Mouse (Mus musculus): ENCODE data around the gene Evl.
A peak's percentile ranks its signal among the peaks of the same experiment; 100 is the strongest.

The Evl gene

DNA sequence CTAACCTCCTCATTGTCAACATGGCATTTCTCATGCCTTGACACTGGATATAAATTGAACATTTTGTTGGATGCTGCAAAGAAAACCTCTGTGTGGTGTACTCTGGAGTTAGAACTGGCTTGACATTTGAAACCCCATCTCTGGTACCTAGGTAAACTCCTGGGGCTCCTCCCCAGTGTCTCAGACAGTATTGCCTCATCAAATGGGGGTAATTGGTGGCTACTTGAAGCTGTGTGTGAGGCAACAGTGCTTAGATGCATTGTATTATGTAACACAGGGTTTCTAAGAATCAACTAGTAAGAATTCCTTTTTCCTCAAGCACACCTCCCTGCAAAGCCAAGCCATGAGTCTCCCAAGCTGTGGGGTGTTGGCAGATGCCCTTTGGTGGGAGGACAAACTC lies 93.3 kb downstream of the Evl start:
- DNase-seq (ENCODE audit: low spot score), result no peak

DNA sequence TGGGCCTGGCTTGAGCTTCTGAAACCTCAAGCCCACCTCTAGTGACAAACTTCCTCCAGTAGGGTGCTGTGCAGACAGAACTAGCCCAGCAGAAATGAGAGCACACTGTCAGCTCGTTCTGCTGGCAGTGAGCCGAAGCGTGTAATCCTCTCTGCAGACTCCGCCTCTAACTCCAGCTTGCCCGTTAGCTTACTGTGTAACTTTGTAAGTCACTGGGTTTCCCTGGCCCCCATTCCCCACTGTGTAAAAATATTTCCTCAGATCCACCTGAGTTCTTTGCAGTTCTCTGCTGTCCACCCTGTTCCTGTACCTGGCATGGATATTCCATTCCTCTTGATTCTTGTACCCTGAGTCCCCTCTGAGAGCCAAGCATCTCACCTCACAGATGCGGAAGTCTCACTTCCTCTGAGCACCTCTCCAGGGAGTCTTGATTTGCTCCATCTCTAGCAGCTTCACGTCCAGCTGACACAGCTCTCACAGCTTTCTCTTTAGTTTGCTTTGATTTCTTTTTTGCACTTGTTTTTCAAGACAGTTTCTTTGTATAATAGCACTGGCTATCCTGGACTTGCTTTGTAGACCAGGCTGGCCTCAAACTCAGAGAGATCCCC lies 96.6 kb downstream of the Evl start:
- DNase-seq (ENCODE audit: low spot score), result no peak

DNA sequence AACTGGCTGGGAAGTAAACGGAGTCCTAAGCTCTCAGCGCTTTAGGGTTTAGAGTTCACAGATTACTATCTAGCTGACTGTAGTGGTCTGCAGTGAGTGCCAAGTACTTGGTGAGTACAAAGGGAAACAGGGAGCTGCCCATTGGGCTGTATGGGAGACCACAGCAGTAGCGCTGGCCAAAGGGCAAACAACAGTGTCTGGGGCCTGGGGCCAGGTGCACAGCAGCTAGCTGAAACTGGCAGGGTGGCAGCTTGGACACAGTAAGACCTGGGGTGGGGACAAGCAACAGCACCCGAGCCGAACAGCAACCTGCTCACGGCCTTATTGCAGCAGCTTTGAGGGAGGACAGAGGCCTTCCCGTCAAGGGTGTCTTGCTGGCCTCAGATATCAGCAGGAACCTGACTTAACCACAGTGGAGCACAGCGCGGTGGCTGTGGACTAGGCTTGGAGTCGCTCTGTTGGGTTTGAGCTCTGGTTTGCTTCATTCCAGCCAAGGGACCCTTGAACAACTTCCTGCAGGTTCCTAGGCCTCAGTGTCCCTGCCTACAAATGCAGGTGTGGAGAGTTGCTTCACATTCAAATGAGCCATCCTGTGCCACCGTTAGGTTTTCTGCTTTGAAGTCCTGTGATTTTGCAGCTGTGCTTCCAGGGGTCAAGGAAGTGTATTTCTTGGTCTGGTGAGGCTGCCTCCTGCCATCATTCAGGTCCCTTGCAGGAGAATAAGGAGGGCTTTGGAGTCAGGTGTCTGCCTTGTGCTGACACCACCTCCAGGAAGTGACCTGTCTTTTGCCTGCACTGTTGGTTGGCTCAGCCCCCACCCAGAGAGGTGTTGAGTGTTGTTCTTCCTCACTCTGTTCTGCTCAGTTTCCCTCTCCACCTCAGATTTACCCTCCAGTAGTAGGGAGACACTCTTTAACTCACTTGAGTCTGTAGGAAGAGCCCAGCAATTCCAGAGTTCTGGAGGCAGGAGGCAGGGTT lies 99.1 kb downstream of the Evl start:
- no peak for DNase-seq (ENCODE audit: low spot score)

DNA sequence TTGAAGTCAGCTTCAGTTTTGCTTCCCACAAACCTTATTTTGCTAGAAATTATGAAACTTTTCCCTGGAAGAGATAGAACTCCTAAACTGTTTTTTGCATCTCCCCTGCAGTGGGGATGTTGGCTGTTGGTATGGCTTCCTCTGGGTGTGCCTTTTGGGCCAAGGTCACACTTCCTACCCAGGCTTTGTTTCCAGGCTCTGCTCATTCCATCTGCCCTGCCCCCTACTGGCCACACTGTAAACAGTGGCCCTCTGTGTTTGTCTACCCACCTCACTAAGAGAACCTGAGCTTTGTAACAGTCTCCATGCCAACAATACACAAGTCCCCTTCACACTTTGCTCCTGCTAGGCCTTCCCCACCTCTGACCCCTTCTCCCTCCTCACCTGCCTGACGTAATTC lies 102.8 kb downstream of the Evl start:
- peak; percentile 57 for DNase-seq (ENCODE audit: low spot score)

DNA sequence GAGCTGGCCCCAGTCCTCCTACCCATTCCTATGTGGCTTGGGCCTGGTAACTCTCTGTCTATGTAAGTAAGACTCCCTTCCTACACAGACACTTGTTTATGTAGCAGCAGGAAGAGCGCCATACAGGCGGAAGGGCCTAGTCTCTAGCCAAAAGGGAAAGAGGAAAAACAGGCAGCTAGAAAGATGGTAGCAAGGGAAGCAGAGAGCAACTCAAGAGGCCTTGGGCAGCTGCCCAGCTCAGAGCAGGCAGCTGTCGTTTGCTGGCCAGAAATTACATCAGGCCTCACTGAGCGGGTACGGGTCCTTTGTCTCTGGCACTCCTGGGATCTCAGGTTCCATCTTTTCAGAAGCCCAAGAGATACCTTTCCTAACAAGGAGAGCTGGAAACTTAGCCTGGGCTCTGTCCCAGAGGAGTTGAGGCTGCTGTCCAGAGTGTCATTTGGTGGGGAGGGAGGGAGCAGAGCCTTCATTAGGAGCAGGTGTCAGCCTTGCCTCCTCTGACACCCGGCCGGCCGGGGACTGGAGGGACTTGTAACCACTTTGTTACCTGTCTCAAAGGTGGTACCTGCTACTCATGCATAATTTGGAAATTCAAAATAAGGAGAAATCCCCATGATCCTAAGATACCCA lies 114.2 kb downstream of the Evl start:
- DNase-seq (ENCODE audit: low spot score), result no peak

DNA sequence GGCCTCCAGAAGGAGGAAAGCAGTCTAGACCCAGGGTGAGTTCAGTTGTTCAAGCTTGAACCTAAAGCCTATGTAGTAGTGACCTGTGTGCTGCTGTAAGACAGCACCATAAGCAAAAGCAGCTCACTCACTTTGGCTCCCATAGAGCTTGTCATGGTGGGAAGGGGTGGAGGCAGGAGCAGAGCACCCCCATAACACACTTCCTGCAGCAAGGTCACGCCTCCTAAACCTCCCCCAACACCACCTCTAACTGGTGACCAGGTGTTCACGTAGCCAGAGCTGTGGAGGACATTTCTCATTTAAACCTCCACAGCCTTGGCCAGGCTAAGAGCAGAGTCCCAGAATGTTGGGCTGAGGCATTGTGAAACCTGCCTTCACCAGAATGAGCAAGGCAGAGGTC lies 117.0 kb downstream of the Evl start:
- DNase-seq (ENCODE audit: low spot score), result no peak

DNA sequence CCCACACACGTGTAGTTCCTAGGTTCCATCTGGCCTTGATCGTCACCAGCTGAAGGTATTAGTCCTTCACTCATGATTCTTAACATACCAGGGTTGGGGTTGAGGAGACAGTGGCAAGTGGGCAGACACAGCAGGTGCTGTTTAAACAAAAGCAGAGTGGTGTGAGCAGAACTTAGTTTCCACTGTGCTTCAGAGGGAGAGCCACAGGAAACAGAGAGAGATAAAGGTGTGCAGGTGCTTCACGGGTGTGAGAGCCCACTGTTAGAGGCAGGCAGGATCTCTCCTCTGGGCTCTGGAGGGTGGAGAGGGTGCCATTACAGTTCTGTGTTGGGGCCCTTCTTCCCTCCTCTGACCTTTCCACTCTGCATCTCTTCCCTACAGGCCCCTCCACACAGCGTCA lies 118.4 kb downstream of the Evl start:
- DNase-seq (ENCODE audit: low spot score), result no peak

DNA sequence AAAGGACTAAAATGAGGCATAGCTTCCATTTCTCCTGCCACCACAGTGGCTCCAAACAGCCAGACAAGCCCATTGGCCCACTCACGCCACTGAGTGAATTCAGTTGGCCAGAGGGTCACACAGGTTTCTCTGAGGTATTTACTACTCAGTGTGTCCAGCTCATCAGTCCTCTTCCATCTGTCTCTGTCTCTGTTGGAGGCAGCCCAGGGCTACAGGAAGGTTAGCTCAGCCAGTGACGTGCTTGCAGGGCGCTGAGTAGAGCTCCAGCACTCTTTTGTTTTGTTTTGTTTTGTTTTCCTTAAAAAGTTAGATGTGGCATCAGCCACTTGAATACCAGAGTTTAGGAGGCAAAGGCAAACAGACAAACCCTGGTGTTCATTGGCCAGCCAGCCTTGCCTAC lies 119.0 kb downstream of the Evl start:
- no peak for DNase-seq (ENCODE audit: low spot score)

DNA sequence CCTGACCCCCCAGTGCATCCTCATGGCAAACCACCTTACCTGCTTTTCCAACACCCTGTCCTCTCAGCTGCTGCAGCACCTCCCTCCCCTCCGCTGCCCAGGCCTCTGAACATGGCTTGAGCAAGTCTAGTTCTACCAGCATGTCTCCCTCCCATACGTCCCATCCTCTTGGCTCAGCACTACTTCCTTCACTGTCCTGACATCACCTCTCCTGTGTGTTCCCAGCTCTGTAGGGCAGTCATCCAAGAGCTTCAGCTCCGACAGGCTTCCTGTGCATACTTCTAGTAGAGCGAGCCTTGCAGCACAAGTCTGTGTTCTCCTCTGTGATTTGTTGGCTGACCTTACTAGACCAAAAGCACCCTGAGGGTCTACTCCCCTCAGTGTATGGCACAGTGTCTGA lies 120.0 kb downstream of the Evl start:
- no peak for DNase-seq (ENCODE audit: low spot score)

DNA sequence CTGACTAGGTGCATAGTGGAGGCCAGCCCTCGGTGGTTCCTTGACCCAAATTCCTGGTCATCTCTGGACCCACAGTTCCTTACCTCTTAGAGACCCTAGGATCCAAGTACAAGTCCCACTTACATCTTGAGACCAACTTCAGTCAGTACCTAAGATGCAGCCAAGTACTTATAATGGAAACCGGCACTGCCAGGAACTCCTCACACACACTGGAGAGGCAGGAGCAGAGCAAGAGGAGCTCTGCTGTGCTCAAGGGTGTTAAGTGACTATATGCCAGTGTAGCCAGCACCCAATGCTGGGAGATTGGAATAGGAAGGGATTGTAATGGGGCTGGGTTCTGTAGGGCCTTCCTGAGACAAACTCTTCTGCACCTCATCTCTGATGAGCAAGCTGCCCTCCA lies 120.4 kb downstream of the Evl start:
- no peak for DNase-seq (ENCODE audit: low spot score)

DNA sequence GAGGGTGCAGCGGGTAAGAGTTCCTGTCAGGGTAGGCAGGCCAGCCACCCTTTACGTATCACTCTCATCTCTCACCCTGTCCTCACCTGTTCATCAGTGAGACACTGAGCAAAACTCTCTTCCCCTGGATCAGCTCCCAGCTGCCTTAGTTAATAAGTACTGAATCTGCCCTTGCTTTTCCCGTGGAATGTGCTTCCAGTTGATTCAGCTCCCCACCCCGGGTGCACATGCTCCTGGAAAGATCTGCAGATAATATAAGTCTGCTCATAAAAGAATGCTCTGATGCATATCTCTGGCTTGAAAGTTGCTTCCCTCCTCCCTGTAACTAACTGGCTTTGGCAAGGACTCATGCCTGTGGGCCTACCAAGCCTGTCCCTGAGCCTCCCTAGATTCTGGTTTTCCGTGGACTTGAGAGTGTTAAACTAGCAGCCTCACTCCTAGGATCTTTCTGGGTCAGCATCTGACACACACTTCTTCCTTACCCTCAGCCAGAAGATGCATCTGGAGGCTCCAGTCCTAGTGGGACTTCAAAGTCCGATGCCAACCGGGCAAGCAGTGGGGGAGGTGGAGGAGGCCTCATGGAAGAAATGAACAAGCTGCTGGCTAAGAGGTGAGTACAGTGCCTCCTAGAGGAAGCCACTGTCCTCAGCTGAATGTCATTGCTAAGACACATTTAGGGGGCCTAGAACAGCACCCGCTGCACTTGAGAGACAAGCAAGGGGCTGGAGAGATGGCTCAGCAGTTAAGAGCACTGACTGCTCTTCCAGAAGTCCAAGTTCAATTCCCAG lies 121.3 kb downstream of the Evl start:
- DNase-seq (ENCODE audit: low spot score), result no peak

DNA sequence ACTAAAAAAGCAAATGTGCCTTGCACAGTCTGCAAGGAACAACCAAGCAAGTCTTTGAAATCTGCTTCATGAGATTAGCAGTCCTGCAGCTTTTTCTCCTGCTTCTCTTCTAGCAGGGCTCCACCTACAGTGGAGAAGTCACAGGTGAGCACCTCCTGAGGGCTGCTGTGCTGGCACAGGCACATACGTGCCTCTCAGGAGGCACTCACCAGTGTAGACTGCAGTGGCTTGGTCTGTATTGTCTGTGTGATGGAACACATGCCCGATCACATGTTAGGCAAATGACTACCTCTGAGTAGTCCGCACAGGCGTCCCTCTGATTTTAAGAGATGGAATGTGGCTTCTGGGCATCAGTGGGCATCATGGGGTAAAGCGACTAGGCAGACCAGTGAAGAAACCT lies 122.6 kb downstream of the Evl start:
- DNase-seq (ENCODE audit: low spot score), result no peak

DNA sequence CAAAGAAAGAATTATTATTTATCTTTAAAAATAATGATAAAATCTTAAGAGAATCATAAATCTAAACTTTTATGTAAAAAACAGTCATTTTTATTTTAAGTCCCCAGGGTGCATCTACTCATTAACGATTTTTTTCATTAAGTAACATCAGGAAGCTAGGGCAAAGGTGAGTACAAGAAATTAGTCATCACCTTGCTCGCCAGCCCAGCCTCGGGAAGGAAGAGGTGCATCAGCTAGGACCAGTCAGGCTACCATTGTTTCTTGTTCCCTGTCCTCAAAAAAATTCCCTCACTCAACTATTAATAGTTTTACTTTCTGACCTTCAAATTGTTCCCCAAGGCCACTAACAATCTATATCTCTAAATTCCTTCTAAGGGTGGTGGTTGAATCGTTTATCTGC lies 123.8 kb downstream of the Evl start:
- DNase-seq (ENCODE audit: low spot score), result no peak

DNA sequence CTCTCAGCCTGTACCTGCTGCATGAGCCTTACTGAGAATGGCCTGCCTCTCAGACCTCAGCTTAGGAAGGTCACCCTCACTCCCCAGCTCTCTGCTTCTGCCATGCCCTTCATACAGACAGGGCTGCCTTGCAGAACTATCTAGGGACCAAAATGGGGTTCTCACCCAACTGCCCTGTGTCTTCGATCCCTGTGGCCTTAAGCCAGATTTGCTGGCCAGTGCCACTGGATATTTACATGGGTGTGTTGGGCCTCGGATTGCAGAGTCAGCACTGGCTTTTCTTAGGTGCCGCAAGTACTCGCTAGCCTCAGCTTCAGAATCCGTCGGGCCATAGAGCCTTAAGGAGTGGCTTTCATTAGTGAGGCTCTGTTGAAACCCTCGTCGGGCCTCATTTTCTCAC lies 126.3 kb downstream of the Evl start:
- no peak for DNase-seq (ENCODE audit: low spot score)

DNA sequence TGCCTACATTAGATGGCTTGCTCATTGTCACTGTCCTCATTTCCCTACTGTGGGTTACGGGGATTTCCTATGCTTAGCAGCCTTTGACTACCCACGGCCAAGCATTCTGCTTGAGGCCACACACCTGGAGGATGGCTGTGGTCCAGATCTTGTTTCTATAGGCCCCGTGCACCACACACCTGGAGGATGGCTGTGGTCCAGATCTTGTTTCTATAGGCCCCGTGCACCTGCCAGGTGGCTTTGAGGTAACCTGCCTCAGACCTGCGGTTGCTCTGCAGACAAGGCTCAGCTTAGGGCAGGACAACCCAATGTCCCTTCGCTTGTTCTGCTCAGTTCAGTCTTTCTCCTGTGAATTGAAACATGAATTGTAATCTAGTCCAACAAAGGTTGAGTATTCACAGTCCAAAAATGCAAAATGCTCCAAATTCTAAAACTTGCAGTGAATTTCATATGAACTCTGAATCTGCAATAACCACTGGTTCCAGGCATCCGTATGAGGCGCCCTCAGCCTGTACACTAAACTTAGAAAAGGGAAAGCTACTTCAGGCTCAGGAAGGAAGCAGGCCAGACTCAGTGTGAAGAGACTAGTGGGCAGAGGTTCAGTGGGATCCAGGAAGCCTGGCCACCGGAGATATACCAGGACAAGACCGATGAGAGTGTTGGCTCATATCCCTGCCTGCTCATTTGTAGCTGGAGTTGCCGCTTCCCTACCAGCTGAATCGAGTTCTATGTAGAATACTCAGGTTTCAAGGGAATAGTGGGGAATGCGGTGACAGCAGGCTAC lies 127.9 kb downstream of the Evl start:
- DNase-seq (ENCODE audit: low spot score), result no peak

DNA sequence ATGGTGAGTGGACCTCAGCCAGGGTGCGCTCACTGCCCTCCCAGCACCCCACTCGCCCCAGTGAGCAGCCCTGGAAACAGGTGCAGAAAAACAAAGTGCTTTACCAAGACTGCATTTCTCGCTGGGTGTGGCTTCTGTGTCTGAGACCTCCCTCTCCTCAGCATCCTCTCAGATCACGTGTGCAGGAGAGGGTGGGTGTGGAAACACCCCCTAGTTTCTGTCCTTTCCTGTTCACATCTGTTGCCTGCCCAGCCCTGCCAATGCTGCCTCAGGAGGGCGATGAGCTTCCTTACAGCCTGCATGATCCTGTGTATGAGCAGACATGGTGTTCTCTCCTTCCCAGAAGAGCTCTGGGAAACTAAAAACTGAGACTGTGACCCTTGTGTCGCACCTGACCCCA lies 131.9 kb downstream of the Evl start:
- DNase-seq (ENCODE audit: low spot score), result no peak

DNA sequence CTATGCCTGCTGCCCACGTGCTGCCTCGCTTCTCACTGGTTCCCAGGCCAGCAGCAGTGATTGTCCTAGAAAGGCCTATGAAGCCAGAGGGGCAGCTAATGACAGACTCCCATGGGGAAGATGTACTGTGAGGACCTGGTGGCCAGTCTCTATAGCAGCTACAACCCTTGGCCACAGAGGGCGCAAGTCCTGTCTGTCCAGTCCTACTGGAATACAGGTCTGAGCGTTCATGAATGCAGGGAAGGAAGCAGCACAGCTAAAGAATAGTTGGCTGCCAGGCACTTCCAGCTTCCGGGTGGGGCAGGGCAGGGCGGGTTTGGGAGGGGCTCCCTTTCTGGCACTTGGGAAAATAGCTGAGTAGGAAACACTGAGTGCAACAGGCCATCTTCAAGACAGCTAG lies 132.4 kb downstream of the Evl start:
- DNase-seq (ENCODE audit: low spot score), result peak; percentile 42

DNA sequence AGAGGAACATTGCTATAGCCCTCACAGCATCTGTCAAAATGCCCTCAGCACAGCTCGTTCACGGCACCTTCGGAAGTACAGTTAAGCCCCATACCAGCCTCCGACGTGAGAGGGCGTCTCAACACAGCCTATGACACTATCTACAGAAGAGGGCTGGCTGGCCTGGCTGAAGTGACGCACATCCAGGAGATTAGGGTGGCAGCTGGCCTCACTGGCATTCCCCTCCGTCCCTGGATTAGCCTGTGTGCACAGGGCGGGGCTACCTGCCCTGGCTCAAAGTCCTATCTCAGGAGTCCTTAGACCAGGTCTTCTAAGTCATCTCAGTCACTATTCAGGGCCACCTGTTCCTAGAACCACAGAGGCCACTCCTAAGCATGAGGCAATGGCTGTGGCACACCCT lies 134.6 kb downstream of the Evl start:
- no peak for DNase-seq (ENCODE audit: low spot score)

DNA sequence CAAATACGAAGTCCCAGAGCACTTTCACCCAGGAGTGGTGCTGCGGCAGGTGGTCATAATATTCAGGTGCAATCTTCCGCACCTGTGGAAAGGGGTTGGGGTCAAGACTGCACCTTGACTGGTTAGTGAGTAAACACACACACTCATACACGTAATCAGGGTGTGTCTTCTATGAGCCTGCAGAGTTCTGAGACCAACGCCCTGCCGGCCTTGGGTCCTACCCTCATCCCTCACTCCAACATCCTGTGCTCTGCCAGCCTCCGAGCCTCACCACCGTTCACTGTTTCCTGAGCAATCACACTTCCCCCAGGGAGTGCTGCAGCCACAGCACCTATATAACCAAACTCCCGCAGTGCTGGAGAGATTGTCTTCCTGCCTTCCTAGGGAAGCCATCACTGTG lies 136.0 kb downstream of the Evl start:
- DNase-seq (ENCODE audit: low spot score), result no peak

DNA sequence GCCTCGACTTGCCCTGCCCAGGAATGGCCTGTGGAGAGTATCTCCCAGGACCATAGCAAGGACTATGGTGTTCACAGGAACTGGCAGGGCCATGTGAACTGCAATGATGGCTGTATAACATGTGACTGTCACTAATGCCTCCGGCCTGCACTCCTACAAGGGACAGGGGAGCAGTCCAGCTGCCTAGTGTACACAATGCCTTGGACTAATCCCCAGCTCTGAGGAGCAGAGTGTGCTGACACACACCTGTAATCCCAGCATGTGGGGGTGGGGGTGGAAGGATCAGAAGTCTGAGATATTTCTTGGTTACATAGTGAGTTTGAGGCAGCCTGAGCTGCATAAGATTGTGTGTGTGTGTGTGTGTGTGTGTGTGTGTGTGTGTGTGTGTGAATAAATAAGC lies 139.1 kb downstream of the Evl start:
- no peak for DNase-seq (ENCODE audit: low spot score)

DNA sequence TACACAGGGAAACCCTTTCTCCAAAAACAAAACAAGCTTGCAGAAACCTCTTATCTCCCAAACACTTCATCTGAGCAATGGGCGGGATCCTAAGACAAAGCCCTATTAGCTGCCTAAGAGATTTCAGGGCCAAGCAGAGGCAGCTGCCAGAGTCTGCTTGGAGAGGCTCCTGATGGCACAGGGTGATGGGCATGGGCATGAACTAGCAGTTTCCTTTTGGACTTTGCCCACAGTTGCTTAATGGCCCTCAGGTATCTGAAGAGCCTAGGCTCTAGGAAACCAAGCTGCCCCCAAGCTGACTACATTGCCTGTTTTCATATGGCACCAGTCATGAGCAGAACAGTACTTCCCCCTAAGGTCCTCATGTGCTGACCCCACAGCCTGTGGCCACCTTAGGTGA lies 139.7 kb downstream of the Evl start:
- DNase-seq (ENCODE audit: low spot score), result no peak

All from retina, embryonic 14.5 days (tissue).